Mouse (Mus musculus): ENCODE measurements around the gene Rgs7bp.
"Not testable (repeated sequence)": the region's sequence is repeated elsewhere in the genome, so short reads cannot be mapped to it uniquely, and the experiment has no call there.

Gene Rgs7bp

GRCm38 (mm10) chr13:104937759-104938158 lies 117.0 kb downstream of the Rgs7bp start:
- DNase-seq (ENCODE audit: low read depth, low spot score) = no peak

GRCm38 (mm10) chr13:104936586-104936985 lies 118.1 kb downstream of the Rgs7bp start:
- DNase-seq (ENCODE audit: low read depth, low spot score) = no peak

- DNase-seq (ENCODE audit: low read depth, low spot score) = no peak
Observed at GRCm38 (mm10) chr13:104931635-104932532, 122.8 kb downstream of the Rgs7bp start.

GRCm38 (mm10) chr13:104930814-104931213 lies 123.9 kb downstream of the Rgs7bp start:
- DNase-seq (ENCODE audit: low read depth, low spot score) = no peak

- DNase-seq (ENCODE audit: low read depth, low spot score) = no peak
Observed at GRCm38 (mm10) chr13:104918663-104919062, 136.1 kb downstream of the Rgs7bp start.

GRCm38 (mm10) chr13:104916771-104917170 lies 138.0 kb downstream of the Rgs7bp start:
- DNase-seq (ENCODE audit: low read depth, low spot score) = not testable (repeated sequence)

- no peak for DNase-seq (ENCODE audit: low read depth, low spot score)
Observed at GRCm38 (mm10) chr13:104916106-104916505, 138.6 kb downstream of the Rgs7bp start.

GRCm38 (mm10) chr13:104914288-104914895 lies 140.3 kb downstream of the Rgs7bp start:
- no peak for DNase-seq (ENCODE audit: low read depth, low spot score)

- not testable (repeated sequence) for DNase-seq (ENCODE audit: low read depth, low spot score)
Observed at GRCm38 (mm10) chr13:104911626-104912025, 143.1 kb downstream of the Rgs7bp start.

GRCm38 (mm10) chr13:104911006-104911405 lies 143.7 kb downstream of the Rgs7bp start:
- not testable (repeated sequence) for DNase-seq (ENCODE audit: low read depth, low spot score)

- no peak for DNase-seq (ENCODE audit: low read depth, low spot score)
Observed at GRCm38 (mm10) chr13:104908691-104909090, 146.0 kb downstream of the Rgs7bp start.

Data from brain, embryonic 18.5 days (tissue).